Mouse (Mus musculus): ENCODE results near the gene Cited4.

DNA sequence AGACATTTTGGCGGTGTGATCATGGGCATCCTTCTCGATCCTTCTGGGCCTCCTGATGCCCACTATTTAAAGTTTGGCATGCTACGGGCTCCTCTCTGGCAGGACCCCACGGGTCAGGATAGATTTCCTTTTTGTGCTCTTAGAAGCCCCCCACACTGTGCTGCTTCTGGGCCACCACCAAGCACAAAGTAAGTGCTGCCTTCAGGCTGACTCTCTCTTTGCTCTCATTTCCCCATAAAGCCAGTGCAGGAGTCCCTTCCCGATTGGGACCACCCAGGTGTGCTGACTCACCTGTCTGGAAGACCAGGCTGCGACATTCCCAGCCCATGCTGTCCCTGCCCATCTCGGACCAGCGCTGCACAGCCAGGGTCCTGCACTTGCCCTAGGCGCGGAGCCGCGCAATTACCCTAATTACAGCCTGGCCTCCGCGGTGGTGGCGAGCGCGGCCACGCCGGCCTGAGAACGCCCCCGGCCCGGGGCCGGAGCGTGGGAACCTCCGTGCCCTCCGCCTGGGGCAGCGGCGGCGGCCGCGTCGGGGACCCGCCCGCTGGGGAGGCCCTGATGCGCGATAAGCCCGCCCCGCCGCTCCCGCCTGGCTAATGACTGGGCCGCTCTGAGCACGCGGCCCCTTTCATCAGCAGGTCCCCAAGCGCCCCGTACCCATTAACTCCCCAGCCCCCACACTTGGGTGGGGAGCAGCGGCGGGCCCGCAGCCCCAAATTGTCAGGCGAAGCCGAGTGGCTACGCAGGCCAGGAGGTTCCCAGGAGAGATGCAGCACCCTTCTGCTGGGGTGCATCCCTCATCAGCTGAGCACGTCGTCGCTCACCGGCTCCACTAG, 16.8 kb upstream of the Cited4 start:
- TF ChIP-seq CTCF (IDR thresholded peaks at IDR 0.05; ENCODE audit: borderline replicate concordance, extremely low read depth, insufficient read depth, insufficient read length) = no peak
- TF ChIP-seq POLR2A (IDR thresholded peaks at IDR 0.05; ENCODE audit: borderline replicate concordance, extremely low read depth, insufficient read depth, insufficient read length, poor library complexity, severe bottlenecking) = no peak
